Mouse (Mus musculus): ENCODE measurements around the gene Abca5. TPM values are rescaled to one million over a fixed set of nuclear protein-coding genes. Genes with fewer than 3 reads are reported as not detected.

Abca5 gene
- 1 to 10 TPM; 1.8 to 2.9 TPM for total RNA-seq (2023)

GRCm38 (mm10) chr11:110337289-110338245, at the start of gene Abca5:
Abca5 (minus strand) TSS chr11:110337716.

DNA sequence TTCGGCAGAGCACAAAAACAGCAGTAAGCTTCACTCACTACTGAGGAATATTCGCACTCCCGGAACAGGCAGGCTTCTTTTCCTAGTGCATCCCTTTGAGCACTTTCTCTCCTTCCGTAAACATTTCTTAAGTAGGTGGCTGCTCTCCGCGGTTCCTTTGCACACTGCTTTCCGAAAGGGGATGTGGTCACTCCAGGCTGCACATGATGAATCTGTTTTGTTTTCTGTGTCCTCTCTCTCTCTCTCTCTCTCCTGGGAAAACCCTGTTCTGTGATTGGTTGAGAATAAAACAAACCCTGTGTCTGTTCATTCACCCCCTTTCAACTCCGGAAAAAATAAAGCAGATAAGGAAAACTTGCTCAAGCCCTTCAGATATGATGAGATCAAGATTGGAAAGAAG, 86.0 kb downstream of the Abca5 start, which contains the start of gene Abca6:
TSS of gene Abca6 (minus strand) at position 243 of the 400 bp plus-strand sequence.

Other genes with a start within 250 kb of the Abca5 start
- not detected for gene Abca8a, start 241.7 kb downstream of the Abca5 start, total RNA-seq (2023)
- under 1 TPM in 1 of 2 experiments, not detected in 1; 0.29 TPM for gene Abca9, start 169.5 kb downstream of the Abca5 start, total RNA-seq (2023)
- gene Abca6, start 85.9 kb downstream of the Abca5 start, total RNA-seq (2023), result 1 to 10 TPM; 6.6 to 6.7 TPM
- 10 to 100 TPM; 15.0 to 19.5 TPM for gene Map2k6, start 61.4 kb upstream of the Abca5 start, total RNA-seq (2023)

All from T-cell, adult 66 days (primary cell).